Mouse (Mus musculus) heart, postnatal 4 days (tissue): ENCODE measurements at regions not wholly inside any gene's neighbourhood (a gene's known extent, or its start where the extent isn't known, plus 50 kb on each side); places are given as distances from the start of the nearest gene placed in this dataset.

Experiments
- DNase-seq: peaks from one replicate; pipeline ENCODE4 v3.0.0; 2021

- no peak for DNase-seq
Observed at GRCm38 (mm10) chr1:89207306-89207705, 137.1 kb downstream of the Sh3bp4 start.

DNA sequence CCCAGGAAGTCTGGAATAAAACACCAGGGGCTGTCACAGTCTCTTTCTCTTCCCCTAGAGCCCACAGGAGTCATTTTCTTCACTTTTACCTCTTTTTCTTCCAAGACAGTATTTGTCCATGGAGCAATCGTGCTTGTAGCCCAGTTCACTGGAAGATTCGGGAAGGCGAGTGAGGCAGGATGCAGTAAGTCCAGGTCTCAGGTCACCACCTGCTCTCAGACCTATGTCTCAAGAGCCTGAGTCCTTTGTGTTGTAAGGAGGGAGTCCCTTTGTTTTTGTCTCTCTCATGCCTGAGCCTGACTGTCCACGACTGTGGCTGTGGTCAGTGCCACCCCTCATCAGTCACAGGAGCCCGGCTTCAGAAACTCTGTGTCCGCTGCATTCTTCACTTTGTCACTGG, 140.9 kb downstream of the Sh3bp4 start:
- no peak for DNase-seq

DNA sequence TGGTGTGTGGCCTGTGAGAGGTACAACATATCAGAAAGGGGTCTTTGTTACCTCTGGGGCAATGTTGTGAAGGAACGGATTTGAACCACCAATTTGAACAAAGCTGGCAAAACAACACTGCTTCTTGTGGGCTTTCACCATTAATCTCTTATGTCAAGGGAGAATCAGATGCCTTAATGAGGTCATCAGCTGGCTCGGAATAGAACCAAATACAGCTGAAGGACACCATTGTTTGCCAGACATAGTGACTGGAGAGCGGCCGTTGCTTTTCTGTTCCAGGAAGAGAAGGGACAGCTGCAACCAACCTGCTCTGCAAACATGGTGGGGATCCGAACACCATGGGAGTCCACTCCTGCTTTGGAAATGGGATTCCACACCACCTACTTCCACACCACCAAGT, 158.2 kb downstream of the Sh3bp4 start:
- no peak for DNase-seq

DNA sequence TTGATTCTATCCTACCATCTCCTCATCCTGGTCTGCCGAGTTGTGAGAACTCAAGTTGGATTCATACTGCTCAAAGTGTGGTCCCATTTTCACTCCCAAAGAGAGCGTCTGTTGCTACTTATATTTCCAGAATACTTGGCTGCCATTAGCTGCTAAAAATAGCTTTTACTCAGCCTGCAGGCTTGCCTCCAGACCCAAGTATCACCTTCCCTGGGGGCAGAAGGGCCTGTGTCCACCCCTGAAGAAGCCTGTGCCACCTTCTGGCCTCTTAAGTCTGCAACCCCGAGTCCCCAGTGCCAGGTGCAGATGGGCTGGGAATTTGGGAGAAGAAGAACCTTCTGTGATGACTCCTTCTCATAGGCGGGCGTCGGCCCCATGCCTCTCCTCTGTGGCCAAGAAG, 161.5 kb downstream of the Sh3bp4 start:
- no peak for DNase-seq

DNA sequence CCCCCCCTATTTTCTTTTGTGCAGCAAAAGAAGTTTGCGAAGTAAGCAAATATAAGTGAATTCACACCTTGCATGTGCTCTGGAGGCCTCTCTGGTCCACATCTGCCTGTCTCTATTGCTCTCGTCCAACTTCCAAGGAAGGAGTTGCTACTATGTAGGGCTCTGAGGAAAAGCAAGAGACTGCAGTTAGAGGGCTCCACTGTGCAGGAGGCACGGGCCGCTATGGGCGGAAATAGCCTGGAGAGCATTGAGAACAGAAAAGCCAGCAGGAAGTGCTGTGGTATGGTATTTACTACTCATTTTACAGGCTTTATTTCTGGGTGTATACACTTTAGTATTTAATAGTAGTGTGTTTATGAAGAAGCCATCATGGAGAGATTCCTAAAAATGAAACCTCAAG, 162.2 kb downstream of the Sh3bp4 start:
- no peak for DNase-seq

GRCm38 (mm10) chr1:89234895-89235294, 164.7 kb downstream of the Sh3bp4 start:
- DNase-seq = no peak

DNA sequence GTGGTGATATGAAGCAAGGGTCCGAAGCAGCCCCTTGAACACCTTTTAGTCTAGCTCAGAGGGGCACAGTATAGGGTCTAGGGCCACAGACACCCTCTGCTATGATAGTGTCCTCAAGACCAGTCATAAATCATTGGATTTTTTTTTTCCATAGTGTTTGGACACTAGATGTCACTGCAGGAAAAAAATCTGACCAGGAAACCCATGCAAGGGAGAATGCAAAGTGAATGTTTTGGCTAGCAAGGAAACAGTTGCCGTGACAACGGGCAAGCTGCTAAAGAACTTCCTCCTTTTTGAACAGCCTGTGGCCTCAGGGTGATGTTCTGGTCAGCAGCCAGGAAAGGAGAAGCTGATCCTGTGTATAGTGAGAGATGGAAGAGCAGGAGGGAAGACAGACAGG, 165.1 kb downstream of the Sh3bp4 start:
- DNase-seq = peak; percentile 70

GRCm38 (mm10) chr1:89237696-89238095, 167.5 kb downstream of the Sh3bp4 start:
- no peak for DNase-seq

DNA sequence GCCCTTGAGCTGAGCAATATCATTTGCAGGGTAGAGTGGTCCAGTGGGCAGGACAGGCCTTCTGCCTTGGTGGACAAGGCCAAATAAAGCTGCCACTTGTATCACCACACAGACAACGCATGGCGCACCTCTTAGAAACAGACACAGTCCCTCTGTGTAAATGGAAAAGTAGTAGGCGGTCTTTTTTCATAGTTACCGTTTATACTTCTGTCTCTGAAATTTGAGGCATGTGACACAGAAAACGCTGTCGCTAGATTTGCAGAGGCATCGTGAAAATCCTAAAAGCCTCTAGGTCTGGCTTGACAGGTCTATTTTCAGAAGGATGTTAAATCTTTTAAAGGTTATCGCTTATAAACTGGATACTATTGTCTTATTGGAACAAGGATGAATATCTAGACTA, 174.4 kb downstream of the Sh3bp4 start:
- DNase-seq = no peak

- DNase-seq = no peak
Observed at GRCm38 (mm10) chr1:89245202-89246003, 175.2 kb downstream of the Sh3bp4 start.

- no peak for DNase-seq
Observed at GRCm38 (mm10) chr1:89251753-89252152, 181.5 kb downstream of the Sh3bp4 start.

- DNase-seq = no peak
Observed at GRCm38 (mm10) chr1:89252528-89252927, 182.3 kb downstream of the Sh3bp4 start.

DNA sequence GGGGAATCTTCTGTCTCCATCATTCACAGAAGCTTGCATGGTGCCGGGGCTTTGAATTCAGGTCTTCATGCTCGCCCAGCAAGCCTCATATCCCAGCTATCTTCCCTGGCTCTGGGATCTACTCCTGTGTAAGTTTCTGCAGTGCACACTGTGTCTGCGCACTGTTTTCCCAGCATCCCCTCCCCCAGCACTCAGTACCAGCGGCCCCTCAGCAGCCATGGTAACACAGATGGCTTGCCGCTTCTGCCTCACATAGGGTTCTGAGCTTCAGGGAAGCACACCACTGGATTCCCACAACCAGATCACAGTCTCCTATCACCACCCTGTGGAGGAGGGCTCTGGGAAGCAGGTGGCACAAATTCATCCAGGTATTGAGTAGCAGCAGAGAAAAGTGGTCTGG, 187.7 kb downstream of the Sh3bp4 start:
- no peak for DNase-seq

GRCm38 (mm10) chr1:89265771-89266170, 188.8 kb upstream of the Agap1 start:
- no peak for DNase-seq

GRCm38 (mm10) chr1:89268806-89269205, 185.8 kb upstream of the Agap1 start:
- no peak for DNase-seq

DNA sequence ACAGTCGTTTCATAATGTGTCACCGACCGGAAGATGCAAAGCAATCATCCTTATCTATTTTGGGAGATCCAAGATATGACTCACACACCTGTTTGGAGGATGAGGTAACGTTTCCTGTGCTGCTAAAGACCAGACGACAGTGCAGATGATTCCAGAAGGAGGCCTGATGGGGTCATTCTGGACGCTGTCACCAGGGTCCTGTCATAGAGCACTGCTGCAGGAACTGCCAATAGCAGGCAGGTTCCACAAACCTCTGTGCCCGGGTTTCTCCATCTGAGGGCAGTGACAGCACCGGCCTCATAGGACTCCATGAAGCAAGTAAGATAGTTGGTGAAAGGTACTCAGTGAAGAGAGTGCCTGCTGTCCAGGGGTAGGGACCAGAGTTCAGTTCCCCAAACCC, 182.9 kb upstream of the Agap1 start:
- no peak for DNase-seq

DNA sequence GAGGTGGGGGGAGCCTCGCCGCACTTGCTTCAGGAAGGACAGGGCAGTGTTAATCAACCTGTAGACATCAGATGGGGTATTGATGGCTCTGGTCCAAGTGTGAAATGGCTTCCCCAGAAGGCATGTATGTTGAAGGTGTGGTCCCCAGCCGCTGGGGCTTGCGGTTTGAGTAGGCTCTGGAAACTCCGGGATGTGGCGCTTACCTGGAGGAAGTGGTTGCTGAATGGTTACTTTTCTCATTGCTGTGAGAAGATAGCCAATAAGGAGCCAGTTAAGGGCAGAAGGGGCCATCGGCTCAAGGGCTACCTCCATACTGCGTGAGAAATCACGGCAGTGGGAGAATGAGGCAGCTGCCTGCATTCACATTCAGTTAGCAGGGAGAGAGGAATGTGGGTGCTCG, 181.6 kb upstream of the Agap1 start:
- no peak for DNase-seq

DNA sequence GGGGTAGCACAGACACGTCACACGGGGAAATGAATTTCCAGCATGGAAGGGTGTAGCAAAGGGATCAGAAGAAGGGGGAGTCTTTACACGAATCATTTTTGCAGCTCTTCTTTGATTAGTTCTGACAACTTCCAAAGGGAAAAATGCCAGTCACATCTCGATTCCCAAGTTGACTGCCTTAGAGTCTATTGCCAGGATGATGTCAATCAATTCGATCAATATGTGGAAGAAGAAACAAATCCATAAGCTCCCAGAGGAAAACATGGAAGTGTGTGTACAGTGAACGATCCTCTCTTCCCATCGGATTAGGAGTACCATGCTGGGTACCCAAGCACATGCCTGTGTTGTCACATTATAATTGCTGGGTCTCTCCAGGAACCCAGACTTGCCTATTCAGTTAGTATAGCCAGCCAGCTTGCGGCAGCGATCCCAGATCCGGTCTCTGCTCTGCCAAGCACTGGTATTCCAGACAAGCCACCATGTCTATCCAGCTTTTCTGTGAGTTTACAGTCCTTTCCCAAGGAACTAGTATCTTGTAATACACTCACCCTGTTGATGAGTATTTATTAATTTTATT, 180.7 kb upstream of the Agap1 start:
- no peak for DNase-seq

DNA sequence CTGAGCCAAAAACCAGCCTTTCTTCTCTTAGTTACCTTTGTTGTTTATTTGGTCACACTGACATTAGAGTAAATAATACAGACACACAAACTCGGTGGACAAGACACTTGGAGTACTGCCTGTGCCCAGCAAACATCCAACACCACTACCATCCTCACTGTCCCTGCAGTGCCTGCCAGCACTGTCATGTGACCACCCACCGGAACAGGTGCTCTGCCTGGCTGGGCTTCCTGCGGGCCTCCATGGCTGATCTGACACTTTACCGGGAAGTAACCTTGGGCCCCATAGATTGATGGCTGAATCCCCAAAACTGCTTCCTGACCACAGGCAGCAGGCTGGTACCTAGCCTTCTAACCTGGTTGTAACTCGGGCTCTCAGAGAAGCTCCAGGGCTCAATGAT, 175.2 kb upstream of the Agap1 start:
- no peak for DNase-seq

- DNase-seq = no peak
Observed at GRCm38 (mm10) chr1:89281107-89281655, 173.4 kb upstream of the Agap1 start.

DNA sequence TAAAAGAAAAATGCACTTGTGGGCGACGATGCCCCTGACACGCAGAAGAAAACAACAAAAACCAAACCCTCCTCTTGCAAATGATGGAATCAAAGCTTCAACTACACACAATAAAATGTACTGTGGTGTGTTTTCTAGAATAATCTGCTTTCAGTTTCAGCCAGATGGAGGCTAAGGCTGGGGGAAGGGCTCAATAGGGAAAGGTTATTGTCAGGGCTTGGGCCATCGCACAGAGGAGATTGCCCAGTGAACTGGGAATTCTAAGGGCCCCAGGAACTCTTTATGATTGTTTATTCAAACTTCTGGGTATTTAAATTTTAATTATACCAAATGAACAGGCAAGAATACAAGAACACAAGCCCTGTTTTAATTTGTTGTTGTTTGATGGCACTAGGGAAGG, 169.6 kb upstream of the Agap1 start:
- DNase-seq = no peak

GRCm38 (mm10) chr1:89287136-89287795, 167.3 kb upstream of the Agap1 start:
- no peak for DNase-seq

DNA sequence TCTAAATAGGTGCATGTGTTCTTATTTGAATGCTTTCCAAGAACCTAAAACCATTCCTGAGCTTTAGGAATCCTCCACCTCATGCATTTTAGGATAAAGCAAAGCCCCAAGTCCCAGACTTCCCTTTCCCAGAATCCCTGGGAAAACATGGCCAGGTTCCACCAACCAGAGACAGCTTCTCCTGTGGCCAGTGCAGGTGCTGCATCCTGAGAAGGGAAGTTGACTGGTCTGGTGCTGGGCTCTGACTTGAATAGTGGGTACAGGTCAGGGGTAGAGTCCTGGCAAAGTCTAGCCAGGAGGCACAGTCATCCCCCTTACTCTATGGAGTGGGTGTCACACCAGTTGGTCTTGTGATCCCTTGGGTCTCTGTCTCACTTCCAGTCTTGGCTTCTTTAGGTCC, 166.6 kb upstream of the Agap1 start:
- DNase-seq = no peak

DNA sequence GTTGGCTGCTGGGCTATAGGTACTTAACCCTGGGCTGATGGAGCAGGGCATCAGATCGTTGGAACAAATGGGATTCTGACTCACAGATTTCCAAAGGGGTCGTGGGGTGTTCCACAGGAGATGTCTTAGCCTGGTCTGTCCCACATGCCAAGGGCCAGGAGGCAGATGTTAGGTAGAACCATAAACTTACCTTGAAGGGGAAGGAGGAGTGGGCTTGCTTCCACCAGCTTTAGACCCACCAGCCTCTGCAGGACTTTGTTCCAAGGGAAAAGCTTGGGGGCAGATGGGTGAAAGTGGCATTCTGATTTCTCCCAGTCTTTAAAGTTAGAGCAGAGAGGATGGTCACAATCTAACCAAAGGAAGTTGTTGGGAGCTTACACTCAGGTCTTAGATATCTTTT, 165.7 kb upstream of the Agap1 start:
- no peak for DNase-seq
